Mouse (Mus musculus) MEL (cell line): ENCODE data around the gene Vgll4.

Source experiments
- CTCF ChIP-seq, 3 experiments: IDR thresholded peaks in 2 of 3; conservative IDR thresholded peaks in 1 of 3; 2 replicates each; pipeline ENCODE4 v1.5.1; 2011 to 2012; ENCODE audit warnings: low read length in 3 of 3, low read depth in 2 of 3, mild to moderate bottlenecking in 2 of 3, improper control_type of control experiment in 1 of 3, inconsistent platforms in 1 of 3, mixed read lengths in 1 of 3, moderate library complexity in 1 of 3; ENCODE audit not compliant: control insufficient read depth in 1 of 3, insufficient read depth in 1 of 3, poor library complexity in 1 of 3, severe bottlenecking in 1 of 3
- MAX ChIP-seq: IDR thresholded peaks from 2 replicates; pipeline ENCODE4 v1.6.1; 2011; ENCODE audit warnings: low read length, improper control_type of control experiment
- ZNF384 ChIP-seq: IDR thresholded peaks from 2 replicates; pipeline ENCODE4 v1.6.1; 2012; ENCODE audit warnings: low read depth, mild to moderate bottlenecking, inconsistent platforms, low read length, improper control_type of control experiment

DNA sequence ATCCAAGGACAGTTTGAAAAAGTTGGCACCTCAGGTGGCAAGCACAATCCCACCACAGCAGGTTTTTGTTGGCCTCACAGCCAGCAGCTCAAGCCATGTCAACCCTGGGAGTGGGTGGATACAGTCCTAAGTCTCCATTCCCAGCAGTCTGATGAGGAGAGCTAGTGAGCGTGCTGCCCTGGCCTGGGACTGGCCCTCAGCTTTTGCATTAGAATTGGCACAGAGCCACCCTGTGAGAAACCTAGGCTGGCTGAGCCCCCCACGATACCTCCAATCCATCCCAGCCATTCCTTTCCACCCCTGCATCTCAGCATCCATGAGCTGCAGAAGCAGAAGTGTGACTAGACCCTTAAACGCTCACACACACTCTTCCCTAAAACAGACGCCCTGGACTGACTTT lies 67.9 kb downstream of the Vgll4 start:
- TF ChIP-seq ZNF384, result no peak
- TF ChIP-seq MAX, result no peak
- no peak for TF ChIP-seq CTCF (IDR thresholded peaks at IDR 0.05 in 2 of 3, conservative IDR thresholded peaks at IDR 0.05 in 1 of 3; ENCODE audit: control insufficient read depth in 1 of 3, insufficient read depth in 1 of 3, low read depth in 2 of 3, low read length in 3 of 3, poor library complexity in 1 of 3, severe bottlenecking in 1 of 3)
